Mouse (Mus musculus) kidney, embryonic 16.5 days (tissue): Measurements from ENCODE around the gene Fam171a2. TPM values are rescaled to one million over a fixed set of nuclear protein-coding genes. Genes with fewer than 3 reads are reported as not detected.

Source experiments
- ATAC-seq: fragments of 200-750 bp; cut with Nextera tagmentation; 2 replicates; pipeline ENCODE4 v1.8.0; 2017; ENCODE audit warnings: moderate TSS enrichment; ENCODE audit not compliant: low FRiP score, low TSS enrichment
- H3K27ac ChIP-seq: fragments of 300-500 bp; sonication (generic); 2 replicates; pipeline ENCODE4 v1.5.1; 2014; ENCODE audit warnings: low read length
- H3K27me3 ChIP-seq: fragments of 300-500 bp; sonication (generic); 2 replicates; pipeline ENCODE4 v1.6.1; 2014; ENCODE audit warnings: low read length, control low read depth, mixed read lengths; ENCODE audit not compliant: insufficient read depth
- H3K36me3 ChIP-seq: fragments of 300-500 bp; sonication (generic); 2 replicates; pipeline ENCODE4 v1.6.1; 2014; ENCODE audit warnings: low read length, control low read depth, mixed read lengths; ENCODE audit not compliant: insufficient read depth
- H3K4me1 ChIP-seq: fragments of 300-500 bp; sonication (generic); 2 replicates; pipeline ENCODE4 v1.6.1; 2014; ENCODE audit warnings: low read length, control low read depth, mixed read lengths; ENCODE audit not compliant: insufficient read depth
- H3K4me2 ChIP-seq: fragments of 300-500 bp; sonication (generic); replicated peaks from 2 replicates; pipeline ENCODE4 v1.6.1; 2014; ENCODE audit warnings: low read depth, low read length
- H3K4me3 ChIP-seq: fragments of 300-500 bp; sonication (generic); 2 replicates; pipeline ENCODE4 v1.5.1; 2014; ENCODE audit warnings: mild to moderate bottlenecking, low read length
- H3K9ac ChIP-seq: fragments of 300-500 bp; sonication (generic); replicated peaks from 2 replicates; pipeline ENCODE4 v1.6.1; 2014; ENCODE audit warnings: low read length
- H3K9me3 ChIP-seq: fragments of 300-500 bp; sonication (generic); 2 replicates; pipeline ENCODE4 v1.6.1; 2016; ENCODE audit warnings: low read length, control low read depth
- WGBS: fragments of 180-500 bp; shearing (Covaris S2); extraction: QIAGEN DNeasy Blood & Tissue Kit; methylation state at CpG from one replicate; pipeline ENCODE4 v1.1.7; 2014; 5-methylcytosine and 5-hydroxymethylcytosine counted together
- polyA plus RNA-seq: library from polyadenylated mRNA; unstranded; fragments of >200 nt; fragmentation: Nextera tagmentation; extraction: Ambion mirVana; gene quantifications from 2 replicates; pipeline ENCODE4 v1.2.1, GENCODE M21; 2015

Gene Fam171a2
- polyA plus RNA-seq, 1 experiment from 2014 or later: 5.3 TPM

DNA sequence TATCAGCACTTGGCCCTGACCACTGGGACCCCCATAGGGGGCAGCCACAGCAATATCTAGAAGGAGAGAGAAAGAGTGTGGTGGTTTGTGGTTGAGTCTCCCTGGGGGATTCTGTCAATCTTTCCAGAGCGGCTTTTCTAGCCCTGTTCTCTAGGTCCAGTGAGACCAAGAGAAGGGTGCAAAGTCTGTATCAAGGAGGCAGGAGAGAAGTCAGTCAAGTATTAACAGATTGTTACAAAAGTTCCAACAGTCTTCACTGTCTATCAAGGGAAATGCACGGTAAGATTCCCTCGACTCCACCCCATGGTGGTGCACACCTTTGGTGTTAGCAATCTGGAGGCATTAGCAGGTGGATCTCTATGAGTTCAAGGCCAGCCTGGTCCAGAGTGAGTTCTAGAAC lies 14.3 kb upstream of the Fam171a2 start:
- no peak overlapping the region for H3K4me3 ChIP-seq
- H3K9ac ChIP-seq: no peak overlapping the region
- H3K9me3 ChIP-seq: no peaks in the 10 kb centered on the region
- no peak for ATAC-seq
- peaks cover 10% of the 10 kb centered on the region for H3K4me1 ChIP-seq
- WGBS: 80% methylated on average over 3 of the region's 3 CpGs
- H3K27ac ChIP-seq: no peak overlapping the region
- H3K36me3 ChIP-seq: no peaks in the 10 kb centered on the region
- no peak overlapping the region for H3K4me2 ChIP-seq
- no peaks in the 10 kb centered on the region for H3K27me3 ChIP-seq

DNA sequence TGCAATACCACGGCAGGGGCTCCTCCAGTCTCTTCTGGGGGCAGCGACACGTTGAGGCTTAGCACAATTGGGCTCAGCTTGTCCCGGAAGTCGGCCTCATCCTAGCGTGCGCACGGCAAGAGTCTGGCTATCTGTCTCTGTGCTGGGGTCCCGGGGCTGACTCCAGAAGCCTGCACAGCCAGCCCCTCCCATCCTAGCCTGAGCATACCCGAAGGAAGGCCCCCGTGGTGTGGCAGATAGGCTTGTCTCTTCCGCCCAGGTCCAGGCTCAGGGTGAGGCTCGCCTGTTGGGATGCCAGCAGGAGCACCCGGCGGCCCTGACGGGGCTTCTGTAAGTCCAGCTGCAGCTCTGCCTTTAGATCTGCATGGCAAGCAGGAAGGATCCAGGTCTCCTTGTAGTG lies 13.1 kb upstream of the Fam171a2 start:
- Histone ChIP-seq H3K27ac (no peak overlapping the region), H3K4me2 (no peak overlapping the region), H3K4me1 (peaks cover 1% of the 10 kb centered on the region), H3K9ac (no peak overlapping the region), H3K4me3 (no peak overlapping the region), H3K27me3 (no peaks in the 10 kb centered on the region), H3K9me3 (no peaks in the 10 kb centered on the region), H3K36me3 (no peaks in the 10 kb centered on the region)
- 61% methylated on average over 16 of the region's 16 CpGs for WGBS
- ATAC-seq: no peak

DNA sequence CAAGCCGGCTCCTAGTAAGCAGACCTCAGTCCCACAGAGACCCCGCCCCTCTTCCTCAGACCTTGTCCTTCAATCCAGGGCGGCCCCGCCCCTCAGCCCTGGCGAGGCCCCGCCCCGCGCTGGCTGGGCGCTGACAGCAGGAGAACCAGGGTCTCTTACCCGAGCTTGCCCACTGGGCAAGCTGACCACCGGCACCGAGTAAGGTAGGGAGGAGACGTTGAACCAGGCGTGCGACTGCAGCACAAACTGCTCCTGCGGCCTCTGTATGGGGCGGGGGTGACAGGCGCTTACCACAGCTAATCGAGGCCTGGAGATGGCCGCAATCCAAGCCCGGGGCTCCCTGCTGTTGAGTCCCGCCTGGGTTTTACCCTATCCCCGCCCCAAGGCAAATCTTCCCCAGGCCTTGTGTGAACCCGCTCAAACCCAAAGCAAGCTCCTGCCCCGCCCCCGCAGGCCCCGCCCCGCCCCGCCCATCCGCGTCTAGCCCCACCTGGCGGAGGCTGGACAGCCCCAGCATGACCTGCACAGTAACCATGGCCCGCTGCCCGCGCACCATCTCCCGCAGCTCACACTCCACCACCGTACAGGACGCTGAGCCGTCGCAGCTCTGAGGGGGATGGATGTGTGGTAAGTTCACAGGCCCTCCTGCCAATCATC lies 8.4 kb upstream of the Fam171a2 start:
- WGBS: under 1% methylated on average over 35 of the region's 40 CpGs
- peak; percentile 92 for ATAC-seq
- H3K27ac ChIP-seq: peak overlapping the region; percentile 90
- H3K4me3 ChIP-seq: peak overlapping the region; percentile 62
- H3K9me3 ChIP-seq: no peaks in the 10 kb centered on the region
- peak overlapping the region; percentile 73 for H3K9ac ChIP-seq
- no peaks in the 10 kb centered on the region for H3K27me3 ChIP-seq
- peaks cover 17% of the 10 kb centered on the region for H3K4me1 ChIP-seq
- H3K4me2 ChIP-seq: peak overlapping the region; percentile 98
- no peaks in the 10 kb centered on the region for H3K36me3 ChIP-seq

DNA sequence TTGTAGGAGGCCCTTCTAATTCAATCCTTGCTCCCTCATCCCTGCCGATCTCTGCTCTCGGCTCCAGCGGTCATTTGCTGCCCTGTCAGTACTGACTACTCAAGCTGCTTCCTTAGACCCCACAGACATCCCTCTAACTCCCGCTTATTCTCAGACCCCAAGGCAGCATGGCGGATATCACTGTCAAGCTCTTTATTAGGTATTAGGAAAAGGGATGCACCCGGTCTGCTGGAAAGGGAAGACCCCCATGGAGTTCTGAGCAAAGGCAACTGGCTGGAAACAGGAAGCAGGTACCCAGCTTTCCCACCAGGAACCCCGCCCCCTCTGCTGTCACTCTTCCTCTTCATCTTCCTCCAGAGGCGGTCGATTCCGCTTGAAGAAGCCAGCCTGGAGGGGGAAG lies 5.6 kb upstream of the Fam171a2 start:
- no peak overlapping the region for H3K9ac ChIP-seq
- H3K27ac ChIP-seq: no peak overlapping the region
- H3K27me3 ChIP-seq: no peaks in the 10 kb centered on the region
- no peaks in the 10 kb centered on the region for H3K9me3 ChIP-seq
- H3K4me1 ChIP-seq: peaks cover 28% of the 10 kb centered on the region
- no peak overlapping the region for H3K4me3 ChIP-seq
- ATAC-seq: no peak
- H3K4me2 ChIP-seq: no peak overlapping the region
- 16% methylated on average over 10 of the region's 10 CpGs for WGBS
- no peaks in the 10 kb centered on the region for H3K36me3 ChIP-seq

DNA sequence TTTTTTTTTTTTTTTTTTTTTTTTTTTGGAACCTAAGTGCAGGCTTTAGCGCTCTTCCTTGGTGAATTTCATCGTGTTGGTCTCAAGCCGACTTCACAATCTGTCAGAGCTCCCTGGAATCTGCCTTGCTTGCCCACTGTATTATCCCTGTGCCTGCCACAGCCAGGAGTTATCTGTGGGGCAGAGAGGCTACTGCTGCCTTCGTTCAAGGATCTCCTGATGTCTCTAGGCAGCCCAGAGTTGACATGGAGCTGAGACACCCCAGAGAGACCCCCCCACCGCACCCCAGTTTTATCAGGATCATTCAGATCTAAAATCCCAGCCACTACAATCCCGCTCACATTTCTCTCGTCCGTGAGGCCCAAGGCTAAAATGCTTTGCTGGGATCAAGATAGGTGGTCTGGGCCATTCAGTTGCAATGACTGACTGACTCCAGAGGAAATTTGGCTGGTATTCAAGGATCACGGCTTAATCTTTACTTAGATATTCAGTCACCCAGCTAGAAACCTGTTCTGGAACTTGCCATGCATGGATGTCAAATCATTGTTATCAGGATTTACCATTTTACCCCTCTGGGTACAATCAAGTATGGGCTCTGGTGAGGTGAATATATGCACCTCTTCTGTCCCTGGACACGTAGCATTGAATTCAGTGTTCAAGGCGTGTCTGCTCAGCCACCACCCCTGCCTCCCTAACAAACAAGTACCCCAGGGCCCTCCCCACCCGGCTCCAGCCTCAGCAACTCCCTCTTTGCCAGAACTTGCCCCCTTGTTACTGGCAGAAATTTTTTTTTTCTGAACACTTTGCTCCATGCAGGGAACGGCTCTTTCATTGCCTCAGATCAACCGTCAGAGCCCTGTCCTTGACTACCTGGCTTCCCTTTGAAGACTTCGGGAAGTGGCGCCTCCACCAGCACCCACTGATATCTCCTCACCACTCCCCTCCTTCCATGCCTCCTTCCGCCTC lies 1.8 kb upstream of the Fam171a2 start:
- Histone ChIP-seq H3K36me3 (no peaks in the 10 kb centered on the region), H3K27me3 (no peaks in the 10 kb centered on the region), H3K9ac (no peak overlapping the region), H3K4me3 (no peak overlapping the region), H3K4me1 (peaks cover 43% of the 10 kb centered on the region), H3K27ac (peak overlapping the region; percentile 91), H3K4me2 (0 out of 2 replicates have a peak overlapping the region, but pooled peaks have one; percentile 1), H3K9me3 (no peaks in the 10 kb centered on the region)
- 42% methylated on average over 17 of the region's 17 CpGs for WGBS
- no peak for ATAC-seq

DNA sequence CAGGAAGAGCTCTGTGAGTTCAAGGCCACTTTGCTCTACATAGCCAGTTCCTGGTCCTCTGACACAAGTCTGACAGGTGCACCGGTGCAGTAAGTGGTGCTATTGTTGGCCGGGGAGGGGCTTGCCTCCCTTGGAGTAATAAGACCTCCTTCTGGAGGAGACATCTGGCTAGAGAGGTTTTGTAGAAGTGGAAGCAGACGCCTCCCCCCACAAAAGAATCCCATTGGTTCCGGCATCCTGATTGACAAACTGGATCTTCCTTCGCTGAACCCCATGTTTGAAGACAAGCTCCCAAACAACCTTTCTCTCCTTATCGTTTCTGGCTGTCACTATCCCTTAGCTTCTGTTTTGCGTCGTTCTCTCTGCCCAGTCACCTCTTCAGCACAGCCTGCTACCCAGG lies 845 bp upstream of the Fam171a2 start:
- H3K9me3 ChIP-seq: no peaks in the 10 kb centered on the region
- H3K27ac ChIP-seq: peak overlapping the region; percentile 91
- H3K4me1 ChIP-seq: peaks cover 42% of the 10 kb centered on the region
- H3K36me3 ChIP-seq: no peaks in the 10 kb centered on the region
- ATAC-seq: no peak
- H3K27me3 ChIP-seq: no peaks in the 10 kb centered on the region
- H3K9ac ChIP-seq: no peak overlapping the region
- 14% methylated on average over 8 of the region's 8 CpGs for WGBS
- H3K4me3 ChIP-seq: no peak overlapping the region
- H3K4me2 ChIP-seq: no peak overlapping the region; the same call in 1 of the 2 replicates

DNA sequence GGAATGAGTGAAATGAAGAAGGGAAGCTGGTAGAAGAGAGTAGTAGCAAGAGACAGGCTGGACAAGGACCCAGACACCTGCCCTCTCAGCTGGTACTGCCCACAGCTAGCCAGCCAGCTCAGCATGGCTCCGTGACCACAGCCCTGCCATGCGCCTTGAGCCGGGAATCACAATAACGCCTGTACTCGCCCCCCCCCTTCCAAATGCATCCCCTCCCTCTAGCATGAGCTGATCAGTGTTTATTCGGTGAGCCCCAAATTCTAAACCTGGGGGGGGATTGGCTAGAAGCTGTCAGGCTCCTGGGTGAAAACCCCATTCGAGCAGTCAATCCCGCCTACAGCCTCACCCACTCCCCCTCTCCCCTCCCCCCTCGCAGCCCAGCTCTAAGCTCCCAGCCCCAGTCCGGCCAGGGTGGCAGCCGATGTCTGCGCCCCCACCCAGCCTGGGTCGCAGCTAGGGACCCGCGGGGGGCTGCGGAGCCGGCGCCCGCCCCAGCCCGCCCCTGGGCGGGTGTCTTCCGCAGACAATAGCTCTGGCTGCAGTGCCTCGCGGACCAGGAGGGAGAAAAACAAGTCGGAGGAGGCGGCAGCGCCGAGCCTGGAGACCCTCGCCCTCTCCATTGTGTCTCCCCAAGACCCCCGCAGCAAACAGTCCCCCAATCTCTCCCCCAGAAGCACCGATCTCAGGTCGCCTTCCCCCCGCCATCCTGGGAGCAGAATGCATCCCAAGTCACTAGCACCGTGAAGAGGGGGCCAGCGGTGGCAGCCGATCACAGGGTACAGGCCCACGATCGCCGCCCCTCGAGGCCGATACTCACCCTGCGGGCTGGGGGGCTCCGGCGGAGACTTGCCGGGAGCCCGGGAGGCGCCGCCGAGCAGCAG lies 661 bp downstream of the Fam171a2 start:
- peak overlapping the region; percentile 89 for H3K4me3 ChIP-seq
- under 1% methylated on average over 49 of the region's 49 CpGs for WGBS
- ATAC-seq: peak; percentile 42
- H3K27ac ChIP-seq: peak overlapping the region; percentile 91
- H3K9ac ChIP-seq: peak overlapping the region; percentile 98
- H3K4me2 ChIP-seq: peak overlapping the region; percentile 80
- H3K4me1 ChIP-seq: peaks cover 37% of the 10 kb centered on the region
- no peaks in the 10 kb centered on the region for H3K9me3 ChIP-seq
- H3K36me3 ChIP-seq: peaks cover 10% of the 10 kb centered on the region
- H3K27me3 ChIP-seq: no peaks in the 10 kb centered on the region

DNA sequence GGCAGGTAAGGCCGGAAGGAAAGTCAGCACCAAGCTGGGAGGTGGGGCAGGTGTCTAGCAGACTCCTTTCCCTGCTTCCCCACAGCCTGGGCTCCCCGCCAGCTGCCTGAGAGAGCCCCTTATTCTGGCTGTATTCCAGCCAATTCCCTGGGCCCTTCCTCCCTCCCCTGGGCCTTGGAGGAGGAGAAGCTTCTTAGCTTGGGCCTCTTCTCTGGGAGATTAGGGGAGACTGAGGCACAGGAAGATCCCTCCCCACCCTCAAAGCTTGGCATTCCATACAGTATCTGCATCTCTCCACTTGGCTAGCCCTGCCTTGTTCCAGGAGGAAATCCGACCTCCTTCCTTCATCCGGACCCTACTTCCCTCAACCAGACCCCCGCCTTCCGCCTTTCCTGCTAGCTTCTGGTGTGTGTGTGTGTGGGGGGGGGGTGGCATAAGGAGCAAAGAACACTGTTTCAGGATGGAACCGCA lies 1.6 kb downstream of the Fam171a2 start:
- Histone ChIP-seq H3K4me3 (peak overlapping the region; percentile 89), H3K36me3 (peaks cover 18% of the 10 kb centered on the region), H3K9ac (peak overlapping the region; percentile 98), H3K27ac (peak overlapping the region; percentile 91), H3K9me3 (no peaks in the 10 kb centered on the region), H3K27me3 (no peaks in the 10 kb centered on the region), H3K4me1 (peaks cover 37% of the 10 kb centered on the region), H3K4me2 (peak overlapping the region; percentile 80)
- 9% methylated on average over 7 of the region's 7 CpGs for WGBS
- ATAC-seq: peak; percentile 27; the same call in 1 of the 2 replicates

DNA sequence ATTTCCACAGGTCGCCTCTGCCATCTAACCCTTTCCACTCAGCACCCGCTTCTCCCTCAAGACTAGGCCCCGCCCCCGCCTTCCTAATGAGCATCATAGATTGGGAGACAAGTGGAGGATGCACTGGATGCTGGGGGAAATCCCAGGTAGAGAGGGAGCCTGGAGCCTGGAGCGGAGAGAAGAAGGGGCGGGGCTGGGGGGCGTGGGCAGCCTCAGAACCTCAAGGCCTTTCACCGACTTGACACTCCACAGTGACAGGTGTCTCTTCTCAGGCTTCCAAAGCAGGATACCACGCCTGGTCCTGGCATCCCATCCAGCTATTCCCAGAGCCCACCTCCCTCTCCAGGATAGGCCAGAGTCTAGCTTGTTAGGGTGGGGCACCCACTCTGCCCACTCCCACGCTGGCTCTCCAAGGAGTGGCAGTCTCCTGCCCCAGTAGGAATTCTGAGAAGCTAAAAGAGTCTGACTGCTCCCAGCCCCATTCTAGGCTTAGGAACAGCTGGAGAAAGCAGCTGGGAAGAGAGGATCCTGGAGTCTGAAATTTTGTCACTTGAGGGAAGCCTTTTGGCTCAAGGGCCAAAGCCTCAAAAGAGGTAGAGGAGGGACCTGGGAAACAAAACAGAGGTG lies 2.1 kb downstream of the Fam171a2 start:
- Histone ChIP-seq H3K4me2 (peak overlapping the region; percentile 80), H3K4me3 (peak overlapping the region; percentile 89), H3K27me3 (no peaks in the 10 kb centered on the region), H3K9me3 (no peaks in the 10 kb centered on the region), H3K27ac (peak overlapping the region; percentile 91), H3K9ac (peak overlapping the region; percentile 98; the same call in 1 of the 2 replicates), H3K36me3 (peaks cover 19% of the 10 kb centered on the region), H3K4me1 (peaks cover 37% of the 10 kb centered on the region)
- peak; percentile 57 for ATAC-seq
- 8% methylated on average over 10 of the region's 10 CpGs for WGBS
